Comparison of ENCODE assay signal across 19 mouse cellular contexts in genomic region chr1:34042299-34042698, GRCm38 (mm10).
DNase-seq lines count a peak whose midpoint lies in the region; ATAC-seq and TF ChIP-seq lines count a peak whose summit lies in the region.
"Had no signal": no experiment of that assay in that cellular context is flagged by ENCODE, and none has a peak within 500 bp of the region (broad histone marks: within the 10 kb centered on the region; RNA-seq: fewer than 3 reads in every experiment).

No protein-coding gene starts in this region.

- H3ac ChIP-seq in C2C12 (ENCODE audit: control insufficient read depth, insufficient read length, low read depth), result no peak overlapping the region

- peaks cover 19% of the 10 kb centered on the region for H3K4me1 ChIP-seq in forebrain, embryonic 12.5 days
- peaks cover 9% of the 10 kb centered on the region for H3K4me1 ChIP-seq in forebrain, embryonic 16.5 days (replicated peaks; ENCODE audit: control insufficient read depth, insufficient read depth, low read length)
- H3K4me1 ChIP-seq in midbrain, embryonic 11.5 days (ENCODE audit: control insufficient read depth, insufficient read depth, low read length), result peaks cover 4% of the 10 kb centered on the region
- peaks cover 16% of the 10 kb centered on the region for H3K4me1 ChIP-seq in midbrain, embryonic 10.5 days
- H3K4me1 ChIP-seq in thymus, adult 2 months (replicated peaks; ENCODE audit: control insufficient read depth, insufficient read depth, low read length), result no peaks in the 10 kb centered on the region

- H3K27me3 ChIP-seq in forebrain, embryonic 12.5 days, result no peaks in the 10 kb centered on the region
- no peaks in the 10 kb centered on the region for H3K27me3 ChIP-seq in forebrain, embryonic 16.5 days (replicated peaks; ENCODE audit: control insufficient read depth, insufficient read depth, low read length)
- no peaks in the 10 kb centered on the region for H3K27me3 ChIP-seq in midbrain, embryonic 11.5 days (ENCODE audit: control insufficient read depth, insufficient read depth, low read length)
- H3K27me3 ChIP-seq in midbrain, embryonic 10.5 days (ENCODE audit: low read depth, poor library complexity, severe bottlenecking), result no peaks in the 10 kb centered on the region
- H3K27me3 ChIP-seq in C2C12 (ENCODE audit: control insufficient read depth, insufficient read depth, insufficient read length), result no peaks in the 10 kb centered on the region
- no peaks in the 10 kb centered on the region for H3K27me3 ChIP-seq in thymus, adult 2 months (ENCODE audit: control insufficient read depth, insufficient read depth, low read length)
- H3K27me3 ChIP-seq: intestine, embryonic 15.5 days had no signal

- 58% methylated on average over 3 of the region's 3 CpGs for WGBS in forebrain, embryonic 12.5 days
- 53% methylated on average over 3 of the region's 3 CpGs for WGBS in forebrain, embryonic 16.5 days
- WGBS in midbrain, embryonic 11.5 days, result 58% methylated on average over 3 of the region's 3 CpGs
- 76% methylated on average over 3 of the region's 3 CpGs for WGBS in midbrain, embryonic 10.5 days
- WGBS in thymus, adult 2 months, result 90% methylated on average over 3 of the region's 3 CpGs

- peaks cover 55% of the 10 kb centered on the region for H3K79me3 ChIP-seq in C2C12 (ENCODE audit: low read depth)

- 0 out of 2 replicates have a peak, but pooled peaks cover 3% of the 10 kb centered on the region for H3K9me3 ChIP-seq in forebrain, embryonic 12.5 days
- no peaks in the 10 kb centered on the region for H3K9me3 ChIP-seq in forebrain, embryonic 16.5 days (ENCODE audit: control insufficient read depth, low read length)
- no peaks in the 10 kb centered on the region for H3K9me3 ChIP-seq in midbrain, embryonic 11.5 days (ENCODE audit: control insufficient read depth, low read length)
- no peaks in the 10 kb centered on the region for H3K9me3 ChIP-seq in midbrain, embryonic 10.5 days (replicated peaks)
- H3K9me3 ChIP-seq: embryonic facial prominence, embryonic 10.5 days; heart, embryonic 10.5 days; intestine, embryonic 15.5 days had no signal

- no peak overlapping the region for H3K4me2 ChIP-seq in forebrain, embryonic 12.5 days
- no peak overlapping the region for H3K4me2 ChIP-seq in forebrain, embryonic 16.5 days (ENCODE audit: low read length)
- H3K4me2 ChIP-seq in midbrain, embryonic 11.5 days, result no peak overlapping the region
- H3K4me2 ChIP-seq: hindbrain, embryonic 14.5 days; intestine, embryonic 15.5 days had no signal

- peak; percentile 79 for DNase-seq in midbrain, embryonic 11.5 days (ENCODE audit: low spot score, missing footprints)
- no peak for DNase-seq in midbrain, embryonic 10.5 days (ENCODE audit: low spot score)
- DNase-seq in brain, adult 2 months (ENCODE audit: low read depth, low spot score), result peak; percentile 67
- DNase-seq in thymus, adult 2 months, result no peak
- no peak for DNase-seq in frontal cortex, postnatal 25 days (ENCODE audit: low spot score in 2 of 2)
- DNase-seq: adrenal gland, adult 2 months; adrenal gland, postnatal 25 days; cerebellum, postnatal 10 days; gastrocnemius, postnatal 25 days; heart, postnatal 10 days; heart, postnatal 4 days had no signal

- TF ChIP-seq POLR2A in thymus, adult 2 months (IDR thresholded peaks at IDR 0.05; ENCODE audit: control insufficient read depth, extremely low read depth, insufficient read depth, low read length, poor library complexity), result no peak

- no peak overlapping the region for H3K4me3 ChIP-seq in forebrain, embryonic 12.5 days (replicated peaks)
- no peak overlapping the region for H3K4me3 ChIP-seq in forebrain, embryonic 16.5 days (replicated peaks; ENCODE audit: low read length)
- H3K4me3 ChIP-seq in midbrain, embryonic 11.5 days (ENCODE audit: low read depth, low read length), result no peak overlapping the region
- no peak overlapping the region for H3K4me3 ChIP-seq in midbrain, embryonic 10.5 days
- H3K4me3 ChIP-seq in C2C12 (ENCODE audit: insufficient read depth, poor library complexity, severe bottlenecking), result no peak overlapping the region
- H3K4me3 ChIP-seq in thymus, adult 2 months (ENCODE audit: control insufficient read depth, insufficient read depth, low read length), result no peak overlapping the region
- H3K4me3 ChIP-seq: embryonic facial prominence, embryonic 10.5 days; heart, embryonic 10.5 days; intestine, embryonic 15.5 days had no signal

- H3K79me2 ChIP-seq in C2C12 (ENCODE audit: control insufficient read depth, insufficient read depth), result peaks cover 92% of the 10 kb centered on the region

- H3K36me3 ChIP-seq in forebrain, embryonic 12.5 days (replicated peaks), result no peaks in the 10 kb centered on the region
- H3K36me3 ChIP-seq in forebrain, embryonic 16.5 days (ENCODE audit: control insufficient read depth, insufficient read depth), result no peaks in the 10 kb centered on the region
- no peaks in the 10 kb centered on the region for H3K36me3 ChIP-seq in midbrain, embryonic 11.5 days (ENCODE audit: control insufficient read depth, insufficient read depth, low read length)
- no peaks in the 10 kb centered on the region for H3K36me3 ChIP-seq in midbrain, embryonic 10.5 days
- H3K36me3 ChIP-seq in C2C12 (ENCODE audit: control insufficient read depth, insufficient read depth), result peaks cover under 1% of the 10 kb centered on the region
- no peaks in the 10 kb centered on the region for H3K36me3 ChIP-seq in thymus, adult 2 months (ENCODE audit: control insufficient read depth, insufficient read depth, low read length)
- H3K36me3 ChIP-seq: embryonic facial prominence, embryonic 10.5 days; heart, embryonic 10.5 days; intestine, embryonic 15.5 days had no signal

- H3K27ac ChIP-seq in forebrain, embryonic 12.5 days, result no peak overlapping the region
- H3K27ac ChIP-seq in forebrain, embryonic 16.5 days (ENCODE audit: low read length), result no peak overlapping the region
- H3K27ac ChIP-seq in midbrain, embryonic 11.5 days (ENCODE audit: low read depth, low read length), result no peak overlapping the region
- H3K27ac ChIP-seq in midbrain, embryonic 10.5 days (replicated peaks), result no peak overlapping the region
- H3K27ac ChIP-seq in thymus, adult 2 months (ENCODE audit: control insufficient read depth, insufficient read depth, low read length), result no peak overlapping the region
- H3K27ac ChIP-seq: embryonic facial prominence, embryonic 10.5 days; heart, embryonic 10.5 days; hindbrain, embryonic 14.5 days; intestine, embryonic 15.5 days had no signal

- 0 out of 2 replicates have a peak, but pooled peaks have one; percentile 21 for ATAC-seq in forebrain, embryonic 12.5 days (ENCODE audit: low FRiP score)
- ATAC-seq in forebrain, embryonic 16.5 days, result no peak
- no peak for ATAC-seq in midbrain, embryonic 11.5 days (ENCODE audit: low FRiP score)
- ATAC-seq: forebrain, embryonic 14.5 days; intestine, embryonic 15.5 days had no signal

- H3K9ac ChIP-seq in forebrain, embryonic 12.5 days, result no peak overlapping the region
- no peak overlapping the region for H3K9ac ChIP-seq in forebrain, embryonic 16.5 days (replicated peaks; ENCODE audit: low read depth, low read length)
- H3K9ac ChIP-seq in midbrain, embryonic 11.5 days (ENCODE audit: low read length), result no peak overlapping the region
- H3K9ac ChIP-seq: hindbrain, embryonic 14.5 days; intestine, embryonic 15.5 days had no signal

- no peak for TF ChIP-seq CTCF in C2C12 (IDR thresholded peaks at IDR 0.05; ENCODE audit: control insufficient read depth, insufficient read depth, insufficient read length)
- TF ChIP-seq CTCF in thymus, adult 2 months (IDR thresholded peaks at IDR 0.05; ENCODE audit: borderline replicate concordance, control insufficient read depth, extremely low read depth, insufficient read depth, low read length, poor library complexity), result no peak

TF ChIP-seq in C2C12, 6 proteins besides CTCF, POLR2A, EP300 and RAD21:
- no peak for TF ChIP-seq USF1 (IDR thresholded peaks at IDR 0.05; ENCODE audit: low read depth)
- no peak for TF ChIP-seq MAX (IDR thresholded peaks at IDR 0.05)
- peak; percentile 26 for TF ChIP-seq MYOD1 (IDR thresholded peaks at IDR 0.05; ENCODE audit: control insufficient read depth, insufficient read length, low read depth)

Comparison
In these comparisons a context has a peak if more than half of its experiments do, and no peak if none do; other contexts are left out.
1. DNase-seq: peak in midbrain, embryonic 11.5 days (single experiment) and brain, adult 2 months (single experiment); none in midbrain, embryonic 10.5 days (single experiment), thymus, adult 2 months (single experiment) and frontal cortex, postnatal 25 days (0 of 2).